Mouse (Mus musculus): Measurements from ENCODE around the gene Gprin2.

The Gprin2 gene

GRCm38 (mm10) chr14:34201231-34202035, at the start of gene Gprin2:
TSS of gene Gprin2 (minus strand) at chr14:34201653.
- DNase-seq (ENCODE audit: low read depth in 2 of 2, low spot score in 2 of 2), result no peak

GRCm38 (mm10) chr14:34240676-34241075, 39.2 kb upstream of the Gprin2 start:
- DNase-seq (ENCODE audit: low read depth in 2 of 2, low spot score in 2 of 2), result no peak

GRCm38 (mm10) chr14:34240263-34240662, 38.8 kb upstream of the Gprin2 start:
- DNase-seq (ENCODE audit: low read depth in 2 of 2, low spot score in 2 of 2), result no peak

- no peak for DNase-seq (ENCODE audit: low read depth in 2 of 2, low spot score in 2 of 2)
Observed at GRCm38 (mm10) chr14:34234630-34235380, 33.4 kb upstream of the Gprin2 start.

GRCm38 (mm10) chr14:34233846-34234245, 32.4 kb upstream of the Gprin2 start:
- DNase-seq (ENCODE audit: low read depth in 2 of 2, low spot score in 2 of 2), result no peak

- DNase-seq (ENCODE audit: low read depth in 2 of 2, low spot score in 2 of 2), result no peak
Observed at GRCm38 (mm10) chr14:34232866-34233680, 31.6 kb upstream of the Gprin2 start.

- no peak for DNase-seq (ENCODE audit: low read depth in 2 of 2, low spot score in 2 of 2)
Observed at GRCm38 (mm10) chr14:34232340-34232739, 30.9 kb upstream of the Gprin2 start.

GRCm38 (mm10) chr14:34228830-34229506, 27.5 kb upstream of the Gprin2 start:
- DNase-seq (ENCODE audit: low read depth in 2 of 2, low spot score in 2 of 2), result no peak

- no peak for DNase-seq (ENCODE audit: low read depth in 2 of 2, low spot score in 2 of 2)
Observed at GRCm38 (mm10) chr14:34227981-34228380, 26.5 kb upstream of the Gprin2 start.

- no peak for DNase-seq (ENCODE audit: low read depth in 2 of 2, low spot score in 2 of 2)
Observed at GRCm38 (mm10) chr14:34226566-34226965, 25.1 kb upstream of the Gprin2 start.

- DNase-seq (ENCODE audit: low read depth in 2 of 2, low spot score in 2 of 2), result no peak
Observed at GRCm38 (mm10) chr14:34225986-34226385, 24.5 kb upstream of the Gprin2 start.

- no peak for DNase-seq (ENCODE audit: low read depth in 2 of 2, low spot score in 2 of 2)
Observed at GRCm38 (mm10) chr14:34223362-34223898, 22.0 kb upstream of the Gprin2 start.

GRCm38 (mm10) chr14:34221416-34222077, 20.1 kb upstream of the Gprin2 start:
- no peak for DNase-seq (ENCODE audit: low read depth in 2 of 2, low spot score in 2 of 2)

GRCm38 (mm10) chr14:34220426-34220825, 19.0 kb upstream of the Gprin2 start:
- no peak for DNase-seq (ENCODE audit: low read depth in 2 of 2, low spot score in 2 of 2)

- no peak for DNase-seq (ENCODE audit: low read depth in 2 of 2, low spot score in 2 of 2)
Observed at GRCm38 (mm10) chr14:34219786-34220198, 18.3 kb upstream of the Gprin2 start.

GRCm38 (mm10) chr14:34219295-34219694, 17.8 kb upstream of the Gprin2 start, which contains the start of gene Syt15:
TSS of gene Syt15 (plus strand) at chr14:34219595.
- DNase-seq (ENCODE audit: low read depth in 2 of 2, low spot score in 2 of 2), result no peak

GRCm38 (mm10) chr14:34215451-34216127, 14.1 kb upstream of the Gprin2 start:
- DNase-seq (ENCODE audit: low read depth in 2 of 2, low spot score in 2 of 2), result no peak

GRCm38 (mm10) chr14:34209942-34210341, 8.5 kb upstream of the Gprin2 start:
- no peak for DNase-seq (ENCODE audit: low read depth in 2 of 2, low spot score in 2 of 2)

- DNase-seq (ENCODE audit: low read depth in 2 of 2, low spot score in 2 of 2), result no peak
Observed at GRCm38 (mm10) chr14:34209080-34209479, 7.6 kb upstream of the Gprin2 start.
